In genomic region chr13:93158261-93158660, GRCm38 (mm10) we compare ENCODE assay signal across 21 mouse cellular contexts. TPM values are rescaled to one million over a fixed set of nuclear protein-coding genes. Genes with fewer than 3 reads are reported as not detected.
"Had no signal": no experiment of that assay in that cellular context is flagged by ENCODE, and none has a peak within 500 bp of the region (broad histone marks: within the 10 kb centered on the region; RNA-seq: fewer than 3 reads in every experiment).

No protein-coding gene starts in this region.

- H3K4me1 ChIP-seq: limb, embryonic 15.5 days; liver, embryonic 12.5 days; midbrain, embryonic 10.5 days; midbrain, embryonic 13.5 days; neural tube, embryonic 13.5 days; neural tube, embryonic 15.5 days had no signal

- ATAC-seq: liver, embryonic 12.5 days; midbrain, embryonic 13.5 days; midbrain, embryonic 16.5 days had no signal

- H3K9ac ChIP-seq: limb, embryonic 15.5 days; liver, embryonic 12.5 days; lung, embryonic 14.5 days; midbrain, embryonic 13.5 days; neural tube, embryonic 13.5 days; neural tube, embryonic 15.5 days had no signal

- H3K9me3 ChIP-seq: limb, embryonic 15.5 days; liver, embryonic 12.5 days; megakaryocyte, embryonic 14.5 days; midbrain, embryonic 10.5 days; midbrain, embryonic 13.5 days; neural tube, embryonic 13.5 days; neural tube, embryonic 15.5 days had no signal

- H3K27ac ChIP-seq: limb, embryonic 15.5 days; liver, embryonic 12.5 days; midbrain, embryonic 10.5 days; midbrain, embryonic 13.5 days; neural tube, embryonic 13.5 days; neural tube, embryonic 15.5 days had no signal

- DNase-seq: lung, adult 18-20 months; lung, embryonic 14.5 days; lung, postnatal 10 days; lung, postnatal 4 days; retina, postnatal 1 day; right cerebral cortex, adult 18-20 months; right cerebral cortex, postnatal 25 days; right cerebral cortex, postnatal 4 days; spleen, adult 18-20 months; thymus, adult 18-20 months; thymus, postnatal 14 days; thymus, postnatal 36 days had no signal

- H3K27me3 ChIP-seq: limb, embryonic 15.5 days; liver, embryonic 12.5 days; megakaryocyte, embryonic 14.5 days; midbrain, embryonic 13.5 days; neural tube, embryonic 13.5 days; neural tube, embryonic 15.5 days had no signal

- H3K4me3 ChIP-seq: limb, embryonic 15.5 days; liver, embryonic 12.5 days; megakaryocyte, embryonic 14.5 days; midbrain, embryonic 10.5 days; midbrain, embryonic 13.5 days; myocyte; neural tube, embryonic 13.5 days; neural tube, embryonic 15.5 days had no signal

- H3K4me2 ChIP-seq: limb, embryonic 15.5 days; liver, embryonic 12.5 days; lung, embryonic 14.5 days; midbrain, embryonic 13.5 days; neural tube, embryonic 13.5 days; neural tube, embryonic 15.5 days had no signal

RNA-seq across cellular contexts. Expression of gene Cmya5, which starts 13.7 kb away (rescaled TPM):
- polyA plus RNA-seq: liver, embryonic 12.5 days had no signal
